Mouse (Mus musculus) thymus, postnatal 14 days (tissue): Measurements from ENCODE around the gene Slc29a1.
"Not testable (repeated sequence)": the region's sequence is repeated elsewhere in the genome, so short reads cannot be mapped to it uniquely, and the experiment has no call there.

Experiments
- DNase-seq: peaks from one replicate; pipeline ENCODE4 v3.0.0; 2021

Gene Slc29a1

DNA sequence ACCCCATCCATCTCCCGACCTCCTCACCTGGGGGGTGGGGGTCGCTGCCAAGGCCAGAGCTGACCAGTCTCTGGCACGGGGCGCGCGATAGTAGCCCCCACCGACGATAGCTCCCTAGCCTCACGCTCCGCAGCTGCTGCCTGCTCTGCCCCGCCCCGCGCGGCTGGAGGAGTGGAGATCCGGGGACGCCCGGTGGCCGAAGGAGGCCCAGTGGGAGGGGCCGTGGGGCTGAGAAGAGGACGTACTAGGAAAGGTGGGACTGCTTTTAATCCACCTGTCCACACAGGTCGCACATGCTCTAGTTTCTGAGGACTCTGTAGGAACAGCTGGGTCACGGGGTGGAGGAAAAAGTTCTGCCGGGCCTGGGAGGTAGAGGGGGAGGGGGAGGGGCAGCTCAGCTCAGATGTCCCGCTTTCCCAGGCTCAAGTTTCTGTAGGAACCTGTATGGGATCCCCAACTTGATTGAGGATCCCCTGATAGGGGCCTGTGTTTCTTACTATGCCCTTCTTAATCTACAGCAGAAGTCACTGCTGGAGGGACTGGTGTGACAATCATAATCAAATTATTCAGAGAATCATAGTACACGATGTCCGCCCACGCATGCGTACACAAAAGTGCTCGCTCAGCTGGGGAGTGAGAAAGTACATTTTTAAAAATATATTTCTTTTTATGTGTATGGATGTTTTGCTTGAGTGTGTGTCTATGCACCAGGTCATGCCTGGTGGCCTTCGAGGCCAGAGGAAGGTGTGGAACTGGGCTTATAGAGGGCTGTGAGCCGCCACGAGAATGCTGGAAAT is at the start of gene Slc29a1:
Gene Slc29a1, minus strand, starts transcription at position 161 of the 797 bp plus-strand sequence.
- peak; percentile 33 for DNase-seq

DNA sequence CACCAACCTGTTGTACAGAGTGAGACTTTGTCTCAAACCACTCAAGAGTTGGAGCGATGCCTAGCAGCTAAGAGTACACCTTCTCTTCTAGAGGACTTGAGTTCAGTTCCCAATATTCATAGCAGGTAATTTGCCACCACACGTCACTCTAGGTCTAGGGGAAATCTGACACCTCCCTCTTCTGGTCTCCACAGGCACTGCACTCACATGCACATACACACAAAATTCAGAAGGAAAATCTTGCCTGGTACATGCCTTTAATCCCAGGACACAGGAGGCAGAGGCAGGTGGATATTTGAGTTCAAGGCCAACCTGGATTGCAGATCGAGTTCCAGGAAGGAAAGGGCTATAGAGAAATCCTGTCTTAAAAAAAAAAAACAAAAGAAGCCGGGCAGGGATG is 44.8 kb upstream of the Slc29a1 start:
- no peak for DNase-seq

DNA sequence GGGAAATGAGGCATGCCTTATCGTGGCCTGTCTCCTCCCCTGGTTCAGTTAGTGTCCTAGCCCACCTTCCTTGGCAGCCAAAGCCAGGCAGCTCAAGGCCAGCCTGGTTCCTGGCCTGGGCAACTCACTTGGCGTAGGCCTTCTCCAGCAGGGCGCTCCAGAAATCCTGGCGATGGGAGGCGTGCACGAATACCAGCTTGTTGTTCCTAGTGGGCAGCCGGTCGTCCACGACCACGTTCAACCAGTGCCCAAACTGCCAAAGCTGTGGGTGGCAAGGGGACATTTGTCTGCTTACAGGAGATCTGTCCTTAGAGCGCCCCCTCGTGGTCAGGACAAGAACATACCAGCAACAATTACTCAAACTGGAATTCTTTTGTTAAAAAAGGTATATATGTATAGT is 43.3 kb upstream of the Slc29a1 start:
- DNase-seq, result peak; percentile 83

DNA sequence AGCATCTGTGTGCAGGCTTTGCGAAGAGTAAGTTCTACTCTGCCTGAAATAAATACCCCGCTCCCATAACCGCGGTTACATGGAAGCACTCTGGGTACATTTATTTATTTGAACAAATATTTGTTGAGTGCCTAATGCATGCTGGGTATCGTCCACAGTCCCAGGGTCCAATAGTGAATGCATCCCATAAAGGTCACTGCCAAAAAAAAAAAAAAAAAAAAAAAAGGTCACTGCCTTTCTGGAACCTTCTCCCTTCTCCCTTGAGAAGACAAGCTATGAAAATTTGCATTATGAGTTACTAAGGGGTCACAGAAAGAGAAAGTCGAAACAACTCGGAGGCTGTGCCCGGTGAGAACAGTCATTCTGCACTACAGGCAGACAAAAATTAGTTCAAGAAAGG is 42.6 kb upstream of the Slc29a1 start:
- no peak for DNase-seq

DNA sequence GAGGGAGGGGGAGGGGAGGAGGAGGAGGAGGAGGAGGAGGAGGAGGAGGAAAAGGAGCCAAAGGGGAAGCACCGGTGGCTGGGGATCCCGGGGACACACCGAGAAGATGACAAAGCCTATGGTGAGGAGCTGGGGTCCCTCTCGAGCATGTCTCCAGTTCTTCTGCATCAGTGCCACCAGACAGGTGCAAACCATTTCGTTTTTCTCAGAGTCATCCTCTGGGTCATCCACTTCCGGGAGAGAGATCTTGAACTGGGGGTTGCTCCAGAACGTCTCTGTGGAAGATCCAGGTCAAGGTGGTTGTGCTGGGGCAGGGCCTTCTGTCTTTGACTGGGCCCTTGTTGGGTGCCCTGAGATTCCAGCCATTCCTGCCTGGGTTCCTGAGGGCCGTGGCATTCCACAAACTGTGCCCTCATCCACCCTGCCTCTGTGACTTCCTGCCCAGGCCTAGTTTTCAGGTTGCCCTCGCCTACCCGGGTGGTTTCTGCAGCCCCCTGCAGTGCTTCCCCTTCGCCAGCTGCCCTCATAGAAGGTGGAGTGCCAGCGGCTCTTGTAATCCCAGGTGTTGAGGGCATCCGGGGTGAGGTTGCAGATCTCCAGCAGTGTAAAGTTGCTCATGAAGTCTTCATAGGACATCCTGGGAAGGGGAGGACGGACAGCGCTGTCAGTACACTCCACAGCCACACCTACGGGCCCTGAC is 39.3 kb upstream of the Slc29a1 start:
- DNase-seq, result peak; percentile 85

DNA sequence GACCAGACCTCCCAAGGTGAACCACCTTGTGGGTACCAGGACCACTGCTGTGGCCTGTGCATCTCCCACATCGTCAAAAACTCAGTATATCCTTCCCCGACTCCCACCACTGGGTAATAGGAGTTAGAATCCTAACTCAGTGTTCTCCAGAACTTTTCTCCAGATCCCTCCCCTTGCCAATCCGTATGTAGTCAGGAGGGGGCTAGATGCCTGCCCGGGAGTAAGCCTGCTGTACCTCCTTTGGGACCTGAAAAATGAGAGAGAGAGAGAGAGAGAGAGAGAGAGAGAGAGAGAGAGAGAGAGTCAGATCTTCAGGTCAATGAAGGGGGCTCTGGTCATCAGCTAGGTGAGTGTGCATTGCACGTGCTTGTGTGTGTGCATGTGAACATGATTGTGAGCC is 34.6 kb upstream of the Slc29a1 start:
- no peak for DNase-seq

DNA sequence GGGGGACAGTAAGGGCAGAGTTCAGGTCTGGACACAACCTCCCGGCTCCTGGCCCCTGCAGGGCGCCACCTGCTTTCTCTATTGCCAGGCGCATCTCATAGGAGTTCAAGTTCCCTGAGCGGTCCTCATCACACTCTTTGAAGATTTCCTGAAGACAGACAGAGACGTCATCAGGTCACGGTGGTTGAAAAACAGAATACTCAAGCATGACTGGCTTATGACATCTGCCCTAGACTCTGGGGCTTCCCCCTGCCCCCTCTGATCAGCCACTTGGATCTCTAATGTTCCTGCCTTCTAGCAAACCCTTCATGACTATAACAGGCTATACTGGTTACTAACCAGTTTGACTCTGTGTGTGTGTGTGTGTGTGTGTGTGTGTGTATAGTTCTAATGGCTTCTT is 32.5 kb upstream of the Slc29a1 start:
- DNase-seq, result no peak

DNA sequence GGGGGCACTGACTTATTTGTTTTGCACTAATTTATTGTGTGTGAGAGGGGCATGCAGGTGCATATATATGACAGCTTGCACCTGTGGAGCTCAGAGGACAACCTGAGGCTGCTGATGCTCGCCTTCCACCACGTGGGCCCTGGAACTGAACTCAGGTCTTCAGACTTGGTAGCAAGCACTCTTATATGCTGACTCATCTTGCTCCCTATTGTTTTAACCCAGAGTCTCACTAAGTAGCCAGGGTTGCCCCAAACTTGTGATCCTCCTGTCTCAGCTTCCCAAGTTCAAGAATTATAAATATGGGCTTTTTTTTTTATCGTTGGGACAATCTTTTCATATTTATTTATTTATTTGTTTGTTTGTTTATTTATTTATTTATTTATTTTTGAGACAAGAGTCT is 31.6 kb upstream of the Slc29a1 start:
- DNase-seq, result no peak

DNA sequence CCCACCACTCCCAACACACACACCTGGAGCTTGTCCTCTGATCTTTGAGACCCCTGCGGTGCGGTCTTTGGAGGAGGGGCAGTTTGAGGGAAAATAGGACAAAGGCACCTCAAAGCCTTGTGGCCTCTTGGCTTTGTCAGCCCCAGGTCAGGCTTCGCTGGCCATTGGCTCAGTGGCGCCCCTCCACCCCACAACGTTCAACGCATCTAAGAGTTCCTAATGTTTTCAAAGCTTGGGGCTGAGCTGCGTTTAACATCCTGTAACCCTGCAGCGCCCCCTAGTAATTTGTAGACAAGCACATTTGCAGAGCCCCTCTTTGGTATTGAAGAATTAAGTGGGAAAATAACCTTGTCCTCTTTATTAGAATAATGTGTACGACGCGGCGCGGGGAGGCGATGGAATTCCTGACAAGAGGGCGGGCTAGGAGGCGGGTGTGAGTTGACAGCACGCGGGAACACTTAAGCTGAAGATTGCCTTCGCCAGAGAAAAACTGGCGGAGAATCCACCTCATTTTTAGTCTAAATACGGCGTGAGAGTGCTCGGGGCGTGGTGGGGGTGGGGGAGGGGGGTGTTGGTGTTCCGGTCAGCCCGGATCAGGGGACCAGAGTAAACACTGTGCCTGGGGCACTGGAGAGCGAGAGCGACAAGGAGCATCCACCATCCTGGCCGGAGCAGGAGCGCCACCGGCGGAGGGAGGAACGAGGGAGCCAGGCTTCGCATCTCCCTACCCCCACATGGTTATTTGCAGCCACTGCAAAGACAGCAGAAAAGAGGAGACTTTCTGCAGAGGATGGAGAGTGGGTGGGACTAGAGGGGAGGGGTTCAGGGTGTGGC is 30.7 kb upstream of the Slc29a1 start:
- peak; percentile 87 for DNase-seq

DNA sequence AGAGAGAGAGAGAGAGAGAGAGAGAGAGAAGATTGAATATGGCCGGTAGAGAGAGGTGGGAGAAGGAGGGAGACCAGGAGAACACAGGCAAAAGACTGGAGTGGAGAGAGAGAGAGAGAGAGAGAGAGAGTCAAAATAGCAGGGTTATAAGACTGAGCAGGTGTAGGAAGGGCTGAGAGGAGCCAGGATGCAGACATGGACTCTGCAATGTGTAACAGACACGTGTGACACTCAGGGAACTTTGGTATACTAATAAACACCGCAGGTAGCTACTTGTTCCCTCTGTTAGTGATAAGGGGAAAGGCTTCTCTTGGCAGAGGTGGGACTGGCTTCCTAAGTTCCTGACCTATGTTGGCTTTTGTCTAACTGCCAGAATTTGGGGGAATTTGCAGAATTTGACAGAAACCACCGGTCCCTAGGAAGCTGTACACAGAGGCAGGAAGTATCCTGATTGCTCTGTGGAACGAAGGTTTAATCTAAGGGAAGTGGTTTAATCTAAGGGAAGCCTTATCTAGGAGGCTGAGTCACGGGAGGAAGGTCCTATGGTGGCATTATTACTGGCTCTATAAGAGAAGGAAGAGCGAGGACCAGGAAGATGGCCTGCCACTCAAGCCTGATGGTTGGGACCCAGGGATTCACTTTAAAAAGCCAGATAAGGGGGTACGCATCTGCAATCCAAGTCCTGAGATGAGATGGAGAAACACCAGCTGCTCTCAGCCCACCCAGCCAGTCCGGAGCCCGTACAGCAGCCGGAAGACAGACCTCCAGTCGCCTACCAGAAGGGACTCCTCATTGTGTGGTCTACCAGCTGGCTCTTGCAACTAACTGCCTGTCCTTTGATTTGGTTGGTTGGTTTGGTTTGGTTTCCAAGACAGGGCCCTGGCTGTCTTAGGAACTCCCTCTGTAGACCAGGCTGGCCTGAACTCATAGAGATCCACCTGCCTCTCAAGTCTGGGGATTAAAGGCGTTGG is 29.8 kb upstream of the Slc29a1 start:
- peak; percentile 46 for DNase-seq

DNA sequence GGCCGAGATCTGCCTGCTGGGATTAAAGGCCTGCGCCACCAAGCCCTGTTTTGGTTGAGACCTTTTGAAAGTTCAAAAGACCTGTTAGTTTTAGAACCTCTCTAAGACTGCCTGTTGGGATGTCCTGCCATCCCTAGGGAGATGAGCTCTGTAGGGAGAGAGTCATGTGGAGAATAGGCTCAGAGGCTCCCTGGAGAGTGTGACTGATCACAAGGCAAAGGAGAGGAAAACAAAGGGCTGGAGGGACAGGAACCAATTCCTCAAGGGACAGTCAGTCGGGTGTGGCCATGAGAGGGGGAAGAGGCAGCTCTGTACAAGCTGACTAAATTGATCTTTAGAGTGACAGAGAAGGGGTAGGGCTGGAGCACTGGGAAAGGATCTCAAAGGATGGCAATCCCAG is 28.8 kb upstream of the Slc29a1 start:
- no peak for DNase-seq

DNA sequence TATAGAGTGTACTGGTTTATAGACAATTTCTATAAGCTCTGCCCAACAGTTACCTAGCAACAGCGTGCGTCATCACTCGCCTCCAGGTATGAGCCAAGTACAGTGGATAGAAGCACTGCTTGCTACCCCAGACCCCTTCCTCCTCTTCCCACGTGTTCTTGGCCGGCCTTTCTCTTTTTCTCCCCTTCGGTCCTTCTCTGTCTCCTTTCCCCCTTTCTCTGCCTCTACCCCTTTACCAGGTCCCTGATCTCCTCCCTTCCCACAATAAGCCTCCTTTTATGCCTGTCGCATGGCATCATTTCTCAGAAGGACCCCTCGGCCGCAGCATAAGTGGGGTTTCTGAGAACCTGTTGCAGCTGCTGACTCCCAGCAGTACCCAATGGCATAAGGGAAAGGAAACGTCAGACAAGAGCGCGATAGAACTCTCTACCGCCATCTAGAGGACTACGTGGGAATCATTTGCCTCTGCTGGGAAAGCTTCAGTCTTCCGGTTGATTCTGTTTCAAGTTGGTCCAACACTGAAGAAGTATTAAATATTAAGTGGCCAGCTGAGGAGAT is 27.2 kb upstream of the Slc29a1 start:
- DNase-seq, result peak; percentile 83

DNA sequence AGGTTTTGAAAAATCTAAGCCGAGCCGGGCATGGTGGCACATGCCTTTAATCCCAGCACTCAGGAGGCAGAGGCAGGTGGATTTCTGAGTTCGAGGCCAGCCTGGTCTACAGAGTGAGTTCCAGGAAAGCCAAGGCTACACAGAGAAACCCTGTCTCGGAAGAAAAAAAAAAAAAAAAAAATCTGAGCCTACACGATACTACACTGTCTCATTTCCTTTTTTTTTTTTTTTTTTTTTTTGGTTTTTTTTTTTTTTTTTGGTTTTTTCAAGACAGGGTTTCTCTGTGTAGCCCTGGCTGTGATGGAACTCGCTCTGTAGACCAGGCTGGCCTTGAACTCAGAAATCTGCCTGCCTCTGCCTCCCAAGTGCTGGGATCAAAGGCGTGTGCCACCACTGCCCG is 24.0 kb upstream of the Slc29a1 start:
- DNase-seq, result not testable (repeated sequence)

DNA sequence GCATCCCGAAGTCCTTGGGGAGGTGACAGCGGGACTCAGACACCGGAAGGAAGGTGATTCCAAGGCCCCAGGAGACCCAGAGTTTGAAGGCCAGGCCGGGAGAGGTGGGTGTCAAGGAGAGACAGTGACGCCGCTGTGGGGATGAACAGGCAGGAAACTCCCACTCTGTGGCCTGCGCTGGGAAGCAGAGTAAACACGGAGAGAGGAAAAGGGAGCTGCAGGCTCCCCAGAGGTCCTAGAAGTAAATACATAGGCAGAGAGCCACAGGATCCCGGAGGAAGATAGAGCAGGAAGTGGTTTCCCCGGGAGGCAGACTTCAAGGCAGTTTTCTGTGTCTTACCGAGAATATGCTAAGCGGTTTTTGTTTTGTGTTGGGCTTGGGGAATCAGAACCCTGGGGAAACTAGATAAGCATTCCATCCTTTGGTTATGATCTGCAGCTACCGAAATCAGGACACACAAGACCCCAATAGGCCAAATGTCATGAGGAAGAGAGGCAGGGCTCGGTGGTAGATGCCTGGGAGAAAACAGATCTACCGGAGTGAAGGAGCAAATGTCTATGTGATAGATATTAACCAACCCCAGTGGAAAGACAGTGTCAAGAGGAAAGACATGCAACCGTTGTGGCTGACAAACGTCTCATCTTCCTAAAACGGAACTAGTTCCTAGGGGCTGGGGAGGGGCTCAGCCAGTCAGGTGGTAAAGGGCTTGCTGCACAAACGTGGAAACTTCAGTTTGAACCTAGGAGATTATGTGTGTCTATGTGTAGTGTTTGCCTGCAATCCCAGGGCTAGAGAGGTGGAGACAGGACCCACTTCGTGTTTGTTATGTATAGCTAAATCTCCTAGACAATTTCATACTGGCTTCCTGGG is 20.2 kb upstream of the Slc29a1 start:
- DNase-seq, result peak; percentile 71

DNA sequence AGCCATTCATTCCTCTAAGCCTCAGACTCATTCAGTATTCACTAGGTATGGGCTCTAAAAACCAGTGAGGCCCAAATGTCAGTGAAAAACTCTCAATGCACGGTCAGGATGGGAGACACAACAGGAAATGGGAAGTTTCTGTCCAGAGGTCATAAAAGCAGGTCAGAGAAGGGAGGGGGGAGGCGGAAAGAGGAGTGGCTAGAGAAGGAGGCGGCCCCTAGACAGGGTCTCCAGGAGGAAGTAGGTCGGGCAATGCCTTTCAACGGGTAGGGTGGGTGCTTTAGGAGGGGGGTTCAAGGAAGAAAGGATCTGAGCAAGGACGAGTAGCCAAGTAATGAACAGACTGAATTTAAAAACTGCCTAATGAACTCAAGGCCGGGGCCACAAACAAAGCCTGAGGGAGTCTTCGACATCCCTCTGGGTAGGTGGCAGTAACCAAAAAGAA is 19.6 kb upstream of the Slc29a1 start:
- DNase-seq, result peak; percentile 82

DNA sequence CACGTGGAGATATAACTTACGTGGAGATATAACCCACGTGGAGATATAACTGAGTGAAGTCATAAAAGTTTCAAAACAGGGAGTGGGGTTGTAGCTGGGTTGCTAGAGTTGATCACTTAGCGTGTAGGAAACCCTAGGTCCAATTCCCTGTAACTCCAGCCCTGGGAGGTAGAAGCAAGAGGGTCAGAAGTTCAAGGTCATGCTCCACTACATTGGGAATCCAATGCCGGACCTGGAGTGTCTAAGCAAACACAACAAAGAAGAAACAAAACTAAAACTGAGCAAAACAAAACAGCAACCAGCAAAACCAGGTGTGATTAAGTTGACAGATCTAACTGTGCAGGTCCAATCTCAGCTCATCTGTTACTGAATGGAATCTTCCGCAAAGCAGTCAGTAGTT is 18.2 kb upstream of the Slc29a1 start:
- no peak for DNase-seq

DNA sequence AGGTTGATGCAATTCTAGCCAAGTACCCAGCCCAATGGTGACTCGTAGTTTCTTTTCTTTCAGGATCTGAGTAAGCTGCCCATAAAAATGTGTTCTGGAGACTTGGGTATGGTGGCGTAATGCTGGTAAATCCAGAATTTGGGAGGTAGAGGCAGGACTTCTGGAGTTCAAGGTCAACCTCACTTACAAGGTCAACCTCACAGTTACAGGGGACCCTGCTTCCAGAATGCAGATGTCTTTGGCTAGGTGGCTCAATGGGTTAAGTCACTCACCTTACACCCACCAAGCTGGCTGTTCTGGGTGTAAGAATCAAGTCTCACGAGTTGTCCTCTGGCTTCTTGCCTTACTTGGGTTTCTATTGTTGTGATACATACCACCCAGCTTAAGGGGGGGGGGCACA is 17.3 kb upstream of the Slc29a1 start:
- no peak for DNase-seq

DNA sequence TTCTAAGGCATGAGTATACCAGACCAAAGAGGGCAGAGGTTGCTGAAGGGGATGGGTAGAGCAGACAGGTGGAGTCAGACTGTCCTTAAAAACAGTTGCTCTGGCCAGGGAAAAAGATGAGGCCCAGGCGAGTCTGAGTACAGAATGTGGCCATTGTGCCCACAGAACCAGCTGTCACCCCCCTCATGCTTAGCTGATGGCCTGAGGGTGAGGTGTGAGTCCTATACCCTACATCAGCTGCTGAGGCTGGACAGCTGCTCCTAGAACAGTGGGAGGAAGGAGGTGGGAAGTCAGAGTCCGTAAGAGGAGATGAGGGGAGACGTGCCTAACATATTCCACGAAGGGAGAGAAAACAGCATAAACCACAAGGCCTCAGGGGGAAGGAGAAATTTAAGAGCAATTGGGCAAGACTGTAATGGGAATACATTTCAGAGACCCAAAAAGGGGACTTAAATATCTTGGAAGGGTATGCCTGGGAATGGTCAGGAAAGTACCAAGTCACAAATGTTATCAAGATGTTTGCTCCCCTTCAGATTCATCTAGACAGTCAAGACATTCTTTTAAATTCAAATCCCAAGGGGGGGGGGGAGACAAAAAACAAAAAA is 16.7 kb upstream of the Slc29a1 start:
- DNase-seq, result no peak

DNA sequence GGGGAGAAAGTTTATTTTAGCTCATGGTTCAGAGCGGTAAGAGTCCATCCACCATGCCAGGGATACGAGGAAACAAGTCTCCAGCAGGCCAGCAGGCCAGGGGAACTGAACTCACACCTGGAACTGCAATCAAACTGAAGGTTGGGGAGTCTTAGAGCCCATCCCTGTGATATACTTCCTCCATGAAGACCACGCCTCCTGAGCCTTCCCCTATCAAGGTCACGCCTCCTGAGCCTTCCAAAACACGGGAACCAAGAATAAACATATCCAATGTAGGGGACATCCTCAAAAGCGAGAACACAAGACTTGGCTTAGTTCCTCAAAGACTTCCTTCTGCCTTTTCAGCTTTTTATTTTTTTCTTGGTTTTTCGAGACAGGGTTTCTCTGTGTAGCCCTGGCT is 13.5 kb upstream of the Slc29a1 start:
- no peak for DNase-seq

DNA sequence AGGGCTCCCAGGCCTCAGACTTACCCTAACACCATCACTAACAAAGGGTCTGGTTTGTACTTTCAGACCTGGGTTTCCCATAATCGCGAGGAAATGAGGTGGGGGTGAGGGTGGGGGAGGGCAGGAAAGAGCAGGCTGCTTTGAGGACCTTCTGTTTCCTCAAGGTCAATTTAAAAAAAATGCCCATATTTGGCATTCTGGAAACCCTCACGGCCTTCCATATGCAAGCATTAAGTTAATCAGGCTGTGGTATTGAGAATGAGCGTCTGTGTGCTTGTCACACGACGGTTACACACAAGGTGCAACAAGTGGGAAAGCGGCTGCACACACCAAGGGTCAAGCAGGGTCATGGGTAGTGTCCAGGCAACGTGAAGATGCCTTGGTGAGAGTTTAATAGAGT is 12.6 kb upstream of the Slc29a1 start:
- DNase-seq, result no peak
